Mouse (Mus musculus): ENCODE results near the gene Cct2.

DNA sequence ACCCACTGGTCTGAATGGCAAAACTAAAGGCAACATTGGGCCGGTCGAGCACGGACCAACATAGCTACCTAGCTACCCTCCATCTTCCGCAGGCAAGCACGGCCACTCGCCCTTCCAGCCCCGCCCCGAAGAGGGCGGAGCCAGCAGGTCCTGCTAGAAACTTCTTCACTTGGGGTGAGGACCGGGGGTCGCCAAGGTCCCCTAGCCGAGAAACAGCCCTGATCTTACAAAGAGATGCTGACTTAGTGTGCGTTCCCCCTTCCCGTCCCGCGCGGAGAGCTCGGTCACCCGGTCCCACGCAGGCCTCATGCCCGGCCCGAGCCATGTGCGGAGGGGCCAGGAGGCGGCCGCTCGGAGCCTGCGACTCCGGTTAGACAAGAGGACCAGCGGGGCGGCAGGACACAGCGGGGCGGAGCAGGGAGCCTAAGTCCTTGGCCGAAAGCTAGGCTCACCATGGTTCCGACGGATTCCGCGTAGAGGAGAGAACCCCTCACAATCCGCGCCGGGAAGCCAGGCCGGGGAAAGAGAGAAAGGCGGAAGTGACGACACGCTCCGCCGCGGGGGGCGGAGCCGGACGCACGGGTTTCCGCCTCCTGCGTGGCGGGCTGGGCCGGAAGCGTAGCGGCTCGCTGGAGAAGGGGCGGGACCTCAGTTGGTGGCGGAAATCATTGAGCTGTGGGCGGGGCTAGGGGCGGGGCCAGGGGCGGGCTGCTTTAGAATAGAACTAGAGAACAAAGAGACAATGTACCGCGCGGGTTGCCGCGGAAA is at the start of gene Cct2:
- no peak for TF ChIP-seq CTCF (IDR thresholded peaks at IDR 0.05; ENCODE audit: borderline replicate concordance, extremely low read depth, insufficient read depth, insufficient read length)
- TF ChIP-seq POLR2A (IDR thresholded peaks at IDR 0.05; ENCODE audit: borderline replicate concordance, extremely low read depth, insufficient read depth, insufficient read length, poor library complexity, severe bottlenecking): peak; percentile 31; the same call in 1 of the 2 replicates
